Mouse (Mus musculus): ENCODE data around the gene Clic6.
A peak's percentile ranks its signal among the peaks of the same experiment; 100 is the strongest.

The Clic6 gene

GRCm38 (mm10) chr16:92524651-92525050, 39.1 kb downstream of the Clic6 start:
- peak; percentile 15 to 36 for DNase-seq (ENCODE audit: low spot score in 2 of 2)

GRCm38 (mm10) chr16:92525919-92526318, 40.4 kb downstream of the Clic6 start:
- DNase-seq (ENCODE audit: low spot score in 2 of 2) = no peak

DNA sequence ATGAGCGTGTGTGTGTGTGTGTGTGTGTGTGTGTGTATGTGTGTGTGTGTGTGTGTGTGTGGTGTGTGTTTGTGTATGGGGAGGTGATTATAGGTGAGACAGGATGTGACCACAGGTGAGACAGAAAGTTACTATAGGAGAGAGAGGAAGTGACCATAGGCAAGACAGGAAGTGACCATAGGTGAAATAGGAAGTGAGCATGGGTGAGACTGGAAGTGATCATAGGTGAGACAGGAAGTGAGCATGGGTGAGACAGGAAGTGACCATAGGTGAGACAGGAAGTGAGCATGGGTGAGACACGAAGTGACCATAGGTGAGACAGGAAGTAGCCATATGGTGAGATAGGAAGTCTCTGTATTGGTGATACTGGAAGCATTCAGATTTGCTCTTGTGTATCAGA, 49.7 kb downstream of the Clic6 start:
- DNase-seq (ENCODE audit: low spot score in 2 of 2) = no peak

- DNase-seq (ENCODE audit: low spot score in 2 of 2) = no peak
These were observed 52.8 kb downstream of the Clic6 start for GRCm38 (mm10) chr16:92538356-92538755.

DNA sequence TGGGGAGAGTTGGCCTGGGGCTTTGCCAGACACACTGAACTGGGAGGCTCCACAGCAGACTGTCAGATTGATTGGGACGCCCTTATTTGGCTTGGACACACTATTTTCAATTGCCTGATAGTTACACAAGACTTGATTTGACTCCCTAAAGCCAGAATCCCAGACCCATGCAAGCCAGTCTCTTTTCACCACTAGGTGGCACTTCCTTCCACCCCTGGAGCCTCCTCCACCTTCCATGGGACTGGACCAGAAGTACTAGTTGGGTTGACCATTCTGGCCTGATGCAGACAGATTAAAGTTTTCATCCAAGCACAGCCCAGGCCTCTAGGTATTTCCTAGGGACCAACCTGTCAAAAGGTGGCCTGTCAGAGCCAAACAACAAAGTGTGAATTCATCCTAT, 58.7 kb downstream of the Clic6 start:
- no peak for DNase-seq (ENCODE audit: low spot score in 2 of 2)

DNA sequence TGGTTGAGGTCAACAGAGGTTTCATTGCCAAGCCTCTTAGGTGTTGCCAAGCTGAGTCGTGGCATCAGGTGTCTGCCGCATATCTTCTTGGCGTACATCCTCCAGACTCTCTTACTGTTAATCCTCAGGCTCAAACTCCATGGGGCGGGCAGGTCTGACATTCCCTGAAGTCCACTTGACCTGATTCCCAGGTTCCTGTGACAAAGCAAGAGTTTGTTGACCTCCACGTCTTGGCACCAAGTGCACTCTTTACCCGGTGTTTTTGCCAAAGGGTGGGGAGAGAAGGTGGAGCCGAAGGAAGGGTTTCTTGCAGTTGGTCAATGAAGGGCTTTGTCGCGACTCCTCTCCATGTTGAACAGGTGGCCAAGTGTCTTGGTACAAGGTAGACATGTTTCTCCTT, 63.1 kb downstream of the Clic6 start:
- DNase-seq (ENCODE audit: low spot score in 2 of 2) = no peak

DNA sequence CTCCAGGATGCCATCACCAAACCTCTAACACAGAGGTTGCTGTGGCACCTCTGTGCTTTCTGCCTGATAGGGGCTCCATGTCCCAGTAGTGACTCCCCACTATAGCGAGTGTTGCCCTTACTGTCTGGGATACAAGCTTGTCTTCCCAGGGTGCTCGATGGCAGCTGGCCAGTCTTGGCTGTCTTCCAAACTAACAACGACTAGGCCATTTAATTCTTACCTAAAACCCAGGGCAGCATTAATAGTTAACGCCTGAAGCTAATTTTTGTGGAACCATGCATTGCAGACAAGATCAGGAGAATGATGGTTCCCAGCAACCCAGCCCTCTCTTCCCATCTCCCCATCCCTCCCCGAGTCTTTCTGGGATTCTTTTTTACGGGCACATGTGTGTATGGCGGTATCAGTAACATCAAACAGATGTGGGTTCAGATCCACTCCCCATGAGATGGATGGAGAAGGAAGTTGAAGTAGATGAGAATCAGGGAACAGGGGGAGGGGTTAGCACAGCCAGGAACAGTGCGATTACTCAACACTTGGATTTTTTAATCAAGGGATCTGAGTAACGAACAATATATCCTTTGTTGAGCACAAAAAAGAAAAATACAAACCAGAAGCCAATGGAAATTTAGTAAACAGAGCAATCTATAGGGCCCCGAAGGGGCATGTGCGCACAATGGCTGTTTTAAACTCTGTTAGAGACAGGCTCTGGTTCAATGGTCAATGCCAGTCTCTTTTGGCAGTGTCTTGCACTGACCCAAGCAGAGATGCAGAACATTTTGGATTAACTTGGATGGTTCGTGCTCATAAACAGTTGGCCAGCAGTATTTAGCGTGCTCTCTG, 66.0 kb downstream of the Clic6 start:
- DNase-seq (ENCODE audit: low spot score in 2 of 2) = no peak

GRCm38 (mm10) chr16:92552106-92552382, 66.5 kb downstream of the Clic6 start:
- DNase-seq (ENCODE audit: low spot score in 2 of 2) = no peak

GRCm38 (mm10) chr16:92552858-92553257, 67.3 kb downstream of the Clic6 start:
- DNase-seq (ENCODE audit: low spot score in 2 of 2) = no peak

GRCm38 (mm10) chr16:92555051-92555450, 69.5 kb downstream of the Clic6 start:
- no peak for DNase-seq (ENCODE audit: low spot score in 2 of 2)

- DNase-seq (ENCODE audit: low spot score in 2 of 2) = peak in 1 of 2 experiments; percentile 9
These were observed 79.8 kb downstream of the Clic6 start for GRCm38 (mm10) chr16:92565291-92565690.

- peak; percentile 88 to 92 for DNase-seq (ENCODE audit: low spot score in 2 of 2)
These were observed 80.2 kb downstream of the Clic6 start for GRCm38 (mm10) chr16:92565708-92566107.

GRCm38 (mm10) chr16:92566146-92566545, 80.6 kb downstream of the Clic6 start:
- DNase-seq (ENCODE audit: low spot score in 2 of 2) = no peak

DNA sequence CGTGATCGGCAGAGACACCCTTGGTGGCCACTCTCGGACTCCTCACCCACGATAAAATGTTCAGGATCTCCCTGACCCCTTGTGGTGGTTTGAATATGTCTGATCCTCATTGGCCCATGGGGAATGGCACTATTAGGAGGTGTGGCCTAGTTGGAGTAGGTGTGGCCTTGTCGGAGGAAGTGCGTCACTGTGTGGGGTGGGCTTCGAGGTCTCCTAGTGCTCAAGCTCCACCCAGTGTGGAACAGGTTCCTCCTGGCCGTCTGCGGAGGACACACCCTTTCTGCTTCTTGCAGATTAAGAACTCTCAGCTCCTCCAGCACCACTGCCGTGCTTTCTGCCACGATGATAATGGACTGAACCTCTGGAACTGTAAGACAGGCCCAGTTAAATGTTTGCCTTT, 85.7 kb downstream of the Clic6 start:
- no peak for DNase-seq (ENCODE audit: low spot score in 2 of 2)

DNA sequence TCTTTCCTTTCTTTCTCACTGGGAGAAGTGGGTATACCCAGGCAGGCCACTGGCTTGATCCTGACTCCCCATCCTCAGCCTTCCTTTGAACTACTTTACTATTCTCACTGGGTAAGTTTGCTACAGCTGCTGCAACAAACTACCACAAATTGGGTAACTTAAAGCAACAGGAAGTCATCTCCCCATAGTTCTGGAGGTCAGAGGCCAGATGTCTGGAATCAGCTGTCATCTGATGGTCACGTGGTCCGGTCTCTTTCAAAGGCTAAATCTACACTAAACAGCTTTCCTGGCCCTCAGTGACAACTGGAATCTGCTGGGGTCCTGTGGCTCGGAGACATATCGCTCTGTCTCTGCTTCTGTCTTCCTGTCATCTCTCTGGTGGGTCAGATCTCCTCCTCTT, 87.7 kb downstream of the Clic6 start:
- DNase-seq (ENCODE audit: low spot score in 2 of 2) = no peak

- no peak for DNase-seq (ENCODE audit: low spot score in 2 of 2)
These were observed 90.3 kb downstream of the Clic6 start for GRCm38 (mm10) chr16:92575792-92576191.

- DNase-seq (ENCODE audit: low spot score in 2 of 2) = no peak
These were observed 91.8 kb downstream of the Clic6 start for GRCm38 (mm10) chr16:92577381-92577780.

DNA sequence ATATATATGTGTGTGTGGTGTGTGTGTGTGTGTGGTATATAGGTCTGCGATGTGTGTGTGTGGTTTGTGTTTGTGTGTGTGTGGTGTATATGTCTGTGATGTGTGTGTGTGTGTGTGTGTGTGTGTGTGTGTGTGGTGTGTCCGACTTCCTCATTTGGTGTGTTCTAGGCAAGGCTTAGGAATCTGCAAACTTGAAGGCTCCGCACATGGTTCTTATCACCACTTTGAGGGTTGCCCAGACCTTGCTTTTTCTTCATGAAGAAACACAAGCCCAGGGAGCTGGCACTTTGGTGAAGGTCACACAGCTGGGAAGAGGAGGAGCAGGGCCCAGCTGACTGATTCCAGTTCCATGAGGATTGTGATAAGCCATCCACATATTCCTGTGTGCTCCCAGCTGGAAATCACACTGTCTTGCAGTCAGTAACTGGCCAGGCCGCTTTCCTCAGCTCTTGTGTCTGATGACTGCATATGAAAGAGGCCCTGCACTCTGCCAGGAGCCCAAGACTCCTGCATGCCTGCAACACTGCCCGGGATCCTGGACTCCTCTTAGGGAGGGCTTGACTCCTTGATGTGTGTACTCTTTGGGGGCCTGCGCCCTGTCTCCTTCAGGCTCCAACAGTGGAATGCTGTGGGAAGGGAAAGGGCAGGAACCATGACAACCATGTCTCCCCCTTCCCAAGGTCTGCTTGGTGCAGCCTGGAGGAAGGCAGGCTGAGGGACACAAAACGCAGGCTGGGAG, 93.5 kb downstream of the Clic6 start:
- DNase-seq (ENCODE audit: low spot score in 2 of 2) = no peak

- no peak for DNase-seq (ENCODE audit: low spot score in 2 of 2)
These were observed 95.4 kb downstream of the Clic6 start for GRCm38 (mm10) chr16:92580981-92581380.

- DNase-seq (ENCODE audit: low spot score in 2 of 2) = no peak
These were observed 96.2 kb downstream of the Clic6 start for GRCm38 (mm10) chr16:92581767-92582166.

- no peak for DNase-seq (ENCODE audit: low spot score in 2 of 2)
These were observed 102.3 kb downstream of the Clic6 start for GRCm38 (mm10) chr16:92587836-92588235.

Measured in frontal cortex, postnatal 36 days (tissue).